Mouse (Mus musculus) spleen, adult 2 months (tissue): ENCODE results near the gene Ppm1b.

ENCODE experiments used
- CTCF ChIP-seq: fragments of 200-500 bp; IDR thresholded peaks from 2 replicates; pipeline ENCODE4 v1.5.1; 2011; ENCODE audit warnings: mild to moderate bottlenecking, inconsistent platforms; ENCODE audit not compliant: insufficient read depth, insufficient read length, insufficient replicate concordance; ENCODE audit errors: extremely low read depth
- POLR2A ChIP-seq: fragments of 200-500 bp; IDR thresholded peaks from 2 replicates; pipeline ENCODE4 v1.6.1; 2011; ENCODE audit warnings: low read depth, low read length, inconsistent platforms

GRCm38 (mm10) chr17:85028093-85028739 is 71.7 kb downstream of the Ppm1b start, which contains the start of gene Slc3a1:
- TF ChIP-seq CTCF (no peak), POLR2A (no peak)
